Mouse (Mus musculus) embryonic facial prominence, embryonic 14.5 days (tissue): ENCODE measurements around the gene 4930523C07Rik. TPM values are rescaled to one million over a fixed set of nuclear protein-coding genes. Genes with fewer than 3 reads are reported as not detected.
A peak's percentile ranks its signal among the peaks of the same experiment; 100 is the strongest.

ENCODE experiments used
- ATAC-seq: fragments of 200-750 bp; cut with Nextera tagmentation; 2 replicates; pipeline ENCODE4 v1.8.0; 2017; ENCODE audit warnings: low read depth, moderate number of reproducible peaks, moderate TSS enrichment
- DNase-seq: peaks from one replicate; pipeline ENCODE4 v3.0.0-alpha.2; 2015; ENCODE audit warnings: low spot score
- H3K27ac ChIP-seq: fragments of 300-500 bp; sonication (generic); replicated peaks from 2 replicates; pipeline ENCODE4 v1.5.1; 2014; ENCODE audit warnings: low read depth, mild to moderate bottlenecking, low read length, moderate library complexity
- H3K27me3 ChIP-seq: fragments of 300-500 bp; sonication (generic); replicated peaks from 2 replicates; pipeline ENCODE4 v1.6.1; 2014; ENCODE audit warnings: low read length; ENCODE audit not compliant: control insufficient read depth, insufficient read depth
- H3K36me3 ChIP-seq: fragments of 300-500 bp; sonication (generic); 2 replicates; pipeline ENCODE4 v1.6.1; 2014; ENCODE audit warnings: low read length, mixed read lengths; ENCODE audit not compliant: control insufficient read depth, insufficient read depth
- H3K4me1 ChIP-seq: fragments of 300-500 bp; sonication (generic); 2 replicates; pipeline ENCODE4 v1.6.1; 2014; ENCODE audit warnings: antibody characterized with exemption, low read length; ENCODE audit not compliant: control insufficient read depth, insufficient read depth
- H3K4me2 ChIP-seq: fragments of 300-500 bp; sonication (generic); 2 replicates; pipeline ENCODE4 v1.6.1; 2014; ENCODE audit warnings: low read depth, mild to moderate bottlenecking, low read length, moderate library complexity, mixed read lengths
- H3K4me3 ChIP-seq: fragments of 300-500 bp; sonication (generic); 2 replicates; pipeline ENCODE4 v1.5.1; 2014; ENCODE audit warnings: low read depth, mild to moderate bottlenecking, low read length
- H3K9ac ChIP-seq: fragments of 300-500 bp; sonication (generic); 2 replicates; pipeline ENCODE4 v1.6.1; 2014; ENCODE audit warnings: low read depth, mild to moderate bottlenecking, low read length, moderate library complexity, mixed read lengths
- H3K9me3 ChIP-seq: fragments of 300-500 bp; sonication (generic); 2 replicates; pipeline ENCODE4 v1.6.1; 2016; ENCODE audit warnings: low read length; ENCODE audit not compliant: control insufficient read depth
- WGBS: fragments of 180-500 bp; shearing (Covaris S2); extraction: QIAGEN DNeasy Blood & Tissue Kit; methylation state at CpG from one replicate; pipeline ENCODE4 v1.1.7; 2014; 5-methylcytosine and 5-hydroxymethylcytosine counted together
- polyA plus RNA-seq: library from polyadenylated mRNA; unstranded; fragments of >200 nt; fragmentation: Nextera tagmentation; extraction: Ambion mirVana; gene quantifications from 2 replicates; pipeline ENCODE4 v1.2.1, GENCODE M21; 2014

Gene 4930523C07Rik
- polyA plus RNA-seq, 1 experiment from 2014 or later, result 15.1 TPM

- Histone ChIP-seq H3K9me3 (no peaks in the 10 kb centered on the region), H3K4me3 (no peak overlapping the region), H3K4me2 (no peak overlapping the region), H3K9ac (no peak overlapping the region), H3K27me3 (no peaks in the 10 kb centered on the region), H3K36me3 (no peaks in the 10 kb centered on the region), H3K4me1 (0 out of 2 replicates have a peak, but pooled peaks cover 3% of the 10 kb centered on the region), H3K27ac (no peak overlapping the region)
- 74% methylated on average over 7 of the region's 7 CpGs for WGBS
- DNase-seq (no peak), ATAC-seq (no peak)
These were observed 1.8 kb upstream of the 4930523C07Rik start for GRCm38 (mm10) chr1:160042351-160042750.

- DNase-seq (no peak), ATAC-seq (no peak)
- peak overlapping the region; percentile 52 for H3K4me3 ChIP-seq
- 0 out of 2 replicates have a peak, but pooled peaks cover 3% of the 10 kb centered on the region for H3K4me1 ChIP-seq
- H3K9me3 ChIP-seq, result no peaks in the 10 kb centered on the region
- H3K27ac ChIP-seq, result no peak overlapping the region
- no peak overlapping the region for H3K9ac ChIP-seq
- WGBS, result 87% methylated on average over 13 of the region's 13 CpGs
- H3K36me3 ChIP-seq, result no peaks in the 10 kb centered on the region
- H3K27me3 ChIP-seq, result no peaks in the 10 kb centered on the region
- H3K4me2 ChIP-seq, result peak overlapping the region; percentile 63
These were observed 759 bp upstream of the 4930523C07Rik start for GRCm38 (mm10) chr1:160043271-160043975.

GRCm38 (mm10) chr1:160045056-160045715 is 1.0 kb downstream of the 4930523C07Rik start:
- Histone ChIP-seq H3K27me3 (no peaks in the 10 kb centered on the region), H3K4me3 (peak overlapping the region; percentile 52), H3K36me3 (no peaks in the 10 kb centered on the region), H3K27ac (no peak overlapping the region; the same call in 1 of the 2 replicates), H3K4me2 (peak overlapping the region; percentile 63), H3K9ac (peak overlapping the region; percentile 60), H3K9me3 (no peaks in the 10 kb centered on the region), H3K4me1 (0 out of 2 replicates have a peak, but pooled peaks cover under 1% of the 10 kb centered on the region)
- 65% methylated on average over 3 of the region's 3 CpGs for WGBS
- DNase-seq (peak; percentile 27), ATAC-seq (no peak)

GRCm38 (mm10) chr1:160045971-160046370 is 1.8 kb downstream of the 4930523C07Rik start:
- Histone ChIP-seq H3K36me3 (no peaks in the 10 kb centered on the region), H3K27ac (no peak overlapping the region), H3K4me2 (no peak overlapping the region), H3K9me3 (no peaks in the 10 kb centered on the region), H3K9ac (no peak overlapping the region), H3K27me3 (no peaks in the 10 kb centered on the region), H3K4me3 (no peak overlapping the region), H3K4me1 (no peaks in the 10 kb centered on the region)
- no peak for ATAC-seq
- DNase-seq, result no peak
- 83% methylated on average over 5 of the region's 5 CpGs for WGBS

- DNase-seq, result no peak
- Histone ChIP-seq H3K36me3 (no peaks in the 10 kb centered on the region), H3K27me3 (no peaks in the 10 kb centered on the region), H3K4me3 (no peak overlapping the region), H3K4me2 (no peak overlapping the region), H3K9ac (no peak overlapping the region), H3K27ac (no peak overlapping the region), H3K9me3 (no peaks in the 10 kb centered on the region), H3K4me1 (no peaks in the 10 kb centered on the region)
- WGBS, result 86% methylated on average over 4 of the region's 4 CpGs
- no peak for ATAC-seq
These were observed 2.6 kb downstream of the 4930523C07Rik start for GRCm38 (mm10) chr1:160046786-160047185.

GRCm38 (mm10) chr1:160047481-160047931 is 3.3 kb downstream of the 4930523C07Rik start:
- Histone ChIP-seq H3K36me3 (no peaks in the 10 kb centered on the region), H3K4me3 (no peak overlapping the region), H3K9me3 (no peaks in the 10 kb centered on the region), H3K27me3 (no peaks in the 10 kb centered on the region), H3K4me2 (no peak overlapping the region), H3K9ac (no peak overlapping the region), H3K27ac (no peak overlapping the region), H3K4me1 (no peaks in the 10 kb centered on the region)
- ATAC-seq (no peak), DNase-seq (no peak)
- WGBS, result 85% methylated on average over 7 of the region's 7 CpGs

GRCm38 (mm10) chr1:160049131-160049880 is 5.1 kb downstream of the 4930523C07Rik start:
- no peaks in the 10 kb centered on the region for H3K4me1 ChIP-seq
- 82% methylated on average over 5 of the region's 5 CpGs for WGBS
- no peaks in the 10 kb centered on the region for H3K9me3 ChIP-seq
- H3K27ac ChIP-seq, result no peak overlapping the region
- no peak overlapping the region for H3K4me3 ChIP-seq
- DNase-seq (no peak), ATAC-seq (no peak)
- no peaks in the 10 kb centered on the region for H3K36me3 ChIP-seq
- H3K27me3 ChIP-seq, result no peaks in the 10 kb centered on the region
- no peak overlapping the region for H3K9ac ChIP-seq
- H3K4me2 ChIP-seq, result no peak overlapping the region

GRCm38 (mm10) chr1:160050898-160051297 is 6.7 kb downstream of the 4930523C07Rik start:
- Histone ChIP-seq H3K4me1 (no peaks in the 10 kb centered on the region), H3K27ac (no peak overlapping the region), H3K9me3 (no peaks in the 10 kb centered on the region), H3K4me3 (no peak overlapping the region), H3K9ac (no peak overlapping the region), H3K4me2 (no peak overlapping the region), H3K36me3 (no peaks in the 10 kb centered on the region), H3K27me3 (no peaks in the 10 kb centered on the region)
- ATAC-seq, result no peak
- WGBS, result 84% methylated on average over 6 of the region's 6 CpGs
- DNase-seq, result no peak
